Mouse (Mus musculus): ENCODE data around the gene 4930407I10Rik. TPM values are rescaled to one million over a fixed set of nuclear protein-coding genes. Genes with fewer than 3 reads are reported as not detected.

4930407I10Rik gene
- polyA plus RNA-seq, 1 experiment from 2014 or later: not detected

DNA sequence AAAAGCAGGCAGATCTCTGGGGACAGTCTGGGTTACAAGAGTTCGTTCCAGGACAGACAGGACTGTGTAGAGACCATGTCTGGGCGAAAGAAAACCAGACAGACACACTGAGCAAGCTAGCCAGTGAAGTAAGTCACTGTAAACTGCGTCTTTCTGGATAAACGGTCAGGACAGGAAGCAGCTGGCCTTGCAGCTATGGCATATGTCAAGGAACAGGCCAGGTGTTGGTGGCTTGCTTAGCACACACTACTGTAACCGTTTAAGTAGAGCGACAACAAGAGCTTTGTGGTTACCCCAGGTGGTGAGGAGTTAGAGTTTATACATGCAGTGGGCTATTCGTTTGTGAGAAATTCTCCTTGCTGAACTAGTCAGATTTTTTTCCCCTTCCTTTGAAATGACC lies 31.2 kb upstream of the 4930407I10Rik start:
- Histone ChIP-seq H3K4me3 (no peak overlapping the region), H3K36me3 (peaks cover 100% of the 10 kb centered on the region), H3K27me3 (replicated peaks) (no peaks in the 10 kb centered on the region), H3K27ac (no peak overlapping the region), H3K4me2 (no peak overlapping the region), H3K4me1 (peaks cover 6% of the 10 kb centered on the region; the same call in 1 of the 2 replicates), H3K9me3 (replicated peaks) (no peaks in the 10 kb centered on the region), H3K9ac (no peak overlapping the region)
- WGBS (ENCODE audit: insufficient replicate concordance): 81% methylated on average over 7 of the region's 7 CpGs
- no peak for ATAC-seq

DNA sequence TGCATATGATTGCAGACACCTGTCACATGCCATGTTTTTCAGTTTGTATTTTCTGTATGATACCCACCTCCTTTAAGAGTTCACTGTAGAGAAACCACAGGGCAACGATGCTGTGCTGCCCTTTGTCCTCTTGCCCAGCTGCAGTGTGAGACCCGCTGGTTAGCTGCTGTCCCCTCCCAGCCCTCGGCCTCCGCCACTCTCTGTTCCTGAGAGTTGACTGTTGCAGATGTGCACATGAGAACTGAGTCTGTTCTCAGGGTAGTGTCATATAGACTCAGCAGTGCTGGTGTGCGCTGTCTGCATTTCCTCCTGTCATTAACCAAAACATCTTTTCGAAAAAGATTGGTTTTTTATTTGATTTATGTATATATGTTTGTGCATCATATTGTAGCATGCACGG lies 26.6 kb upstream of the 4930407I10Rik start:
- Histone ChIP-seq H3K4me3 (no peak overlapping the region), H3K9ac (no peak overlapping the region), H3K4me2 (no peak overlapping the region), H3K4me1 (peaks cover 6% of the 10 kb centered on the region; the same call in 1 of the 2 replicates), H3K9me3 (replicated peaks) (no peaks in the 10 kb centered on the region), H3K27me3 (replicated peaks) (no peaks in the 10 kb centered on the region), H3K27ac (no peak overlapping the region), H3K36me3 (peaks cover 97% of the 10 kb centered on the region)
- WGBS (ENCODE audit: insufficient replicate concordance): 77% methylated on average over 7 of the region's 7 CpGs
- ATAC-seq: no peak

DNA sequence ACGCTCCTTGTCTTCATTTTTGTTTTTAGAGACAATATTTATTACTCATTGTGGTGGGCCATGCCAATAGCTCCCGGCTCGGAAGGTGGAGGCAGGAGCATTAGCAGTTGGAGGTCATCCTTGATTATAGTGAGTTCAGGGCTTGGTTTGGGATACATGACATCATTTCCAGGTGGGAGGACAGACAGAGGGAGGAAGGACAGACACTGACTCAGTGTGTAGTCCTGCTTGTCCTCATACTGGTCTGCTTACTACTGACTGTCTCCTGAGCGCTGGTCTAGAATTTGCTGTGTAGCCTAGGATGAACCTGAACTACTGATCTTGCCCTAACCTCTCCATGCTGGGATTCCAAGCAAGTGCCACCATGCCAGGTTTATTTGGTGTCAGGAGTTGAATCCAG lies 25.2 kb upstream of the 4930407I10Rik start, which contains the start of gene Desi1:
TSS of gene Desi1 (minus strand) at position 101 of the 400 bp plus-strand sequence.
- 85% methylated on average over 4 of the region's 4 CpGs for WGBS (ENCODE audit: insufficient replicate concordance)
- no peak within 1 kb of the TSS for H3K27ac ChIP-seq
- no peaks in the 10 kb centered on the region for H3K9me3 ChIP-seq (replicated peaks)
- H3K36me3 ChIP-seq: peaks cover 97% of the 10 kb centered on the region
- no peak within 1 kb of the TSS for H3K4me2 ChIP-seq
- H3K9ac ChIP-seq: no peak within 1 kb of the TSS
- no peaks in the 10 kb centered on the region for H3K27me3 ChIP-seq (replicated peaks)
- peaks cover 6% of the 10 kb centered on the region; the same call in 1 of the 2 replicates for H3K4me1 ChIP-seq
- no peak for ATAC-seq
- no peak within 1 kb of the TSS for H3K4me3 ChIP-seq

DNA sequence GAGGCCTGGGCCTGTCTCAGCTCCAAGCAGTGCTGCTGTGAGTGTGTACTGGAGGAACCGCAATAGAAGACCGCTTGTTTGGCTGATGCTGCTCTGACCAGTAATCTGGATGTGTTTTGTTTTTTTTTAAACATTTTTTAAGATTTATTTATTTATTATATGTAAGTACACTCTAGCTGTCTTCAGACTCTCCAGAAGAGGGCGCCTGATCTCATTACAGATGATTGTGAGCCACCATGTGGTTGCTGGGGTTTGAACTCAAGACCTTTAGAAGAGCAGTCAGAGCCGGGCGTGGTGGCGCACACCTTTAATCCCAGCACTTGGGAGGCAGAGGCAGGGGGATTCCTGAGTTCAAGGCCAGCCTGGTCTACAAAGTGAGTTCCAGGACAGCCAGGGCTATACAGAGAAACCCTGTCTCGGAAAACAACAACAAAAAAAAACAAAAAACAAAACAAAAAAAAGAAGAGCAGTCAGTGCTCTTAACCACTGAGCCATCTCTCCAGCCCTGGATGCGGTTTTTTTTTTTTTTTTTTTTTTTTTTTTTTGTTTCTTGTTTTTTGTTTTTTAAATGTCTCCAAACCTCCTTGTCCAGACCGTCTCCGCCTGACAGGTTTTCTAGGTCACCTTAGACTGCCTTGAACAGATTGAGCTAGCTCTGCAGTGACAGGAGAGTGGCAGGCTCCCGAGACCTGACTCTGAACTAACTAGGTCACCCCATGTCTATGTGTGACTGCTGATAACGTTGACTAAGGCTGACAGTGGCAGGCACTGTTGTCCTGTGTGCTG lies 22.9 kb upstream of the 4930407I10Rik start:
- H3K27me3 ChIP-seq (replicated peaks): no peaks in the 10 kb centered on the region
- no peak overlapping the region for H3K27ac ChIP-seq
- WGBS (ENCODE audit: insufficient replicate concordance): 71% methylated on average over 12 of the region's 12 CpGs
- no peak overlapping the region for H3K4me3 ChIP-seq
- H3K9me3 ChIP-seq (replicated peaks): no peaks in the 10 kb centered on the region
- no peak overlapping the region for H3K4me2 ChIP-seq
- H3K36me3 ChIP-seq: peaks cover 97% of the 10 kb centered on the region
- ATAC-seq: no peak
- no peaks in the 10 kb centered on the region for H3K4me1 ChIP-seq
- H3K9ac ChIP-seq: no peak overlapping the region

DNA sequence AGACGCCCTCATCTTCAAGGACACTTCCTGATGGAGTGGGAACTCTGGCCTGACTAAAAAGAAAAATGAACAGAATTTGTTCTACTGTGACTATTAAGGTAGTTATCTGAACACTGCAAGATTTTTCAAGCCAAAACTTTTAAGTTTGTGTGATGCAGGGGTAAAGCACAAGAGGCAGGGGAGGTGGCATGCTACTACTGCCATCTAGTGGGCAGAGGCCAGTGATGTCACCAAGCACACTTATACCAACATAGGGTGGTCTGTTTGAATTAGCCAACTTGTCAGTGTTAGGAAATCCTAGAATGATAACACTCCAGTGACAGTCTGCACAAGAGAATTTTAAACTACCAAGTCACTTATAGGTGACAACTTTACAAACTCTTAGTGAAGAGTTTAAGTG lies 18.3 kb upstream of the 4930407I10Rik start:
- H3K4me1 ChIP-seq: peaks cover 18% of the 10 kb centered on the region
- ATAC-seq: peak; percentile 63
- H3K4me2 ChIP-seq: no peak overlapping the region
- no peaks in the 10 kb centered on the region for H3K9me3 ChIP-seq (replicated peaks)
- H3K27ac ChIP-seq: 0 out of 2 replicates have a peak overlapping the region, but pooled peaks have one; percentile 14
- no peak overlapping the region for H3K9ac ChIP-seq
- 95% methylated on average over 1 of the region's 1 CpGs for WGBS (ENCODE audit: insufficient replicate concordance)
- no peak overlapping the region for H3K4me3 ChIP-seq
- peaks cover 78% of the 10 kb centered on the region for H3K36me3 ChIP-seq
- no peaks in the 10 kb centered on the region for H3K27me3 ChIP-seq (replicated peaks)

DNA sequence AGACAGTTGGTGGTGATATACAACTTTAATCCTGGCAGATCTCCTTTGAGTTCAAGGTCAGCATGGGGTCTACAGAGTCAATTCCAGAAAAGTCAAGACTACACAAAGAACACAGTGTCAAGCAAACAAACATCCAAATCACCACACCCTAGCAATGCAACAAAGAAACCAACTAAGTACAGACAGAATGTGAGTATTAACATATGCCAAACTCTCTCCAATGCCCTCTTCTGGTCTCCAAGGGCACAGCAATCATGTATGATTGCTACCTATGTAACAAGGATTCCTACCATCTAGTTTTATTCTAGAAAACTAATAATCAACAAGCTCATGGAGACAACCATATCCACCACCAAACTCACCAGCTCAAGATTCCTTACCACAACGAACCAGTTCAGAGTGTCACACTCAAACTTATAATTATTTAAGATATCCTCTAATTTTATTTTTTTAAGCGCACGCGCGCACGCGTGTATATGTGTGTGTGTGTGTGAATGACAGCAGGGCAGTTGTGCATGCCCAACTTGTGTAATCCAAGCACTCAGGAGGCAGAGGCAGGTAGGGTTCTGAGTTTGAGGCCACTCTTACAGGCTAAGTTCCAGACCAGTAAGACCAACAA lies 14.7 kb upstream of the 4930407I10Rik start:
- peaks cover 36% of the 10 kb centered on the region for H3K4me1 ChIP-seq

DNA sequence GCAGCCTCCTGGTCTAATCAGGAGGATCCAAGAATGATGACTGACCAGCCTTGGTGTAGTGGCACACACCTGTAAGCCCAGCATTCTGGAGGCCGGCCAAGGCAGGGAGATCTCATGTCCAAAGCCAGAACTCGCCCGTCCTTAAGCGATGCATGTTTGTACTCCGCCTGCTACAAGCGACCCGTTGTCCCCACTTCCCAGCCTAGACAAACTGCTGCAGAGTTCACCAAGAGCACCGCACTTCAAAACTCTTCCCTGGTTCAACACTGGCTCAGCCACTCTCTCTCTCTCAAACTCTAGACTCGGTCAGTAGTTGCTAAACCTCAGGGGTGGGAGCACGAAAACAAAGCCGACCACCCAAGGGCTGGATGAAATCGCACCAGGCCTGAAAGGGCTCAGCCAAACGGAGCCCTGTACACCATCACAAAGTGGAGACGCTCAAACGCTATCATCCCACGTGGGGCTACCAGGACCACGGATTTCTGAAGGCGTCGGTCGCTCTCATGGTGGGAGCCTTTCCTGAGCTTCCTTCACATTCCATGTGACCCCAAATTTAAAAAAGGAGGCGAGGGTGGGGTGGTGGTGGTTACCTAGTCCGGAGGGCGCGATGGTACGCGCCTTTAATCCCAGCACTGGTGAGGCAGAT lies 12.6 kb upstream of the 4930407I10Rik start:
- Histone ChIP-seq H3K4me3 (peak overlapping the region; percentile 98), H3K27me3 (replicated peaks) (peaks cover 28% of the 10 kb centered on the region), H3K4me1 (peaks cover 36% of the 10 kb centered on the region), H3K9ac (peak overlapping the region; percentile 96), H3K4me2 (peak overlapping the region; percentile 86), H3K27ac (peak overlapping the region; percentile 90), H3K9me3 (replicated peaks) (no peaks in the 10 kb centered on the region), H3K36me3 (peaks cover 24% of the 10 kb centered on the region)
- WGBS (ENCODE audit: insufficient replicate concordance): 1% methylated on average over 26 of the region's 26 CpGs
- ATAC-seq: peak; percentile 54

More for the DNA sequence above, 14.7 kb upstream of the 4930407I10Rik start:
- Histone ChIP-seq H3K27ac (no peak overlapping the region), H3K9me3 (replicated peaks) (no peaks in the 10 kb centered on the region), H3K9ac (0 out of 2 replicates have a peak overlapping the region, but pooled peaks have one; percentile 6), H3K27me3 (replicated peaks) (peaks cover 10% of the 10 kb centered on the region), H3K4me2 (peak overlapping the region; percentile 24), H3K36me3 (peaks cover 43% of the 10 kb centered on the region), H3K4me3 (no peak overlapping the region)
- WGBS (ENCODE audit: insufficient replicate concordance): 96% methylated on average over 7 of the region's 7 CpGs
- ATAC-seq: no peak

DNA sequence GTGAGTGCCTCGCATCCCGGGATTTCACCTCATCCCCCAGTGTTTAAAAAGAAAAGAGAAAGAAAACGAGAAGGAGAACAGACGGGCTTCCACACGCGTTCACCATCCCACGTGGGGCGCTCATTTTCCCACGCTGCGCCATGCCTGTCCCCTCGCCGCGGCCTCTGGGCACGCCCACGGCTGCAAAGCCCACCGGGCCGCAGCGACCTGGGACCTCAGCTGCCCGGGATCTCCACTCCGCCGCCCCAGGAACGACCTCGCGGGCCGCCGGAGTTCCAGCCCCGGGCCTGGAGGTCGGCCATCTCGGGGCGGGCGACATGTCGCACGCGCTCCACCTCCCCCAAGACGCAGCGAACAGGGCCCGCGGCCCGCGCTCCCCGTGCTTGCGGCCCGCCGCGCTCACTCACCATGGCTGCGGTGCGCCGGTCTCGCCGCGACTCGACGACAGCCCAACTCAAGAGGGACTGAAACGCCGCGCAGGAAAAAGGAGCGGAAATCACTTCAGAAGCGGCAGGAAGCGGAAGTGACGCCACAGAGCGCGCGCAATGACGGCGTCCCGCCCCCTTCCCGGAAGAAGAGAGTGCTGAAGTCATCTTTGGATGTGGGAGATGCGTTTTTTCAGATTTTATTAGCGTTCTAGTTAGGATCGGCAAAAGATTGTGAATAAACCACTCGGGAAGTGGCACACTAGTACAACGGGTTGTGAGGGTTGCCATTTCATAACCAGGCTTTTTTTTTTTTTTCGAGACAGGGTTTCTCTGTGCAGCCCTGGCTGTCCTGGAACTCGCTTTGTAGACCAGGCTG lies 11.7 kb upstream of the 4930407I10Rik start, which contains the start of gene Snu13:
TSS of gene Snu13 (minus strand) at position 519 of the 804 bp plus-strand sequence.
- Histone ChIP-seq H3K27ac (peak within 1 kb of the TSS; percentile 90), H3K9ac (peak within 1 kb of the TSS; percentile 96), H3K4me3 (peak within 1 kb of the TSS; percentile 98), H3K4me1 (peaks cover 36% of the 10 kb centered on the region), H3K27me3 (replicated peaks) (peaks cover 34% of the 10 kb centered on the region), H3K4me2 (peak within 1 kb of the TSS; percentile 86), H3K36me3 (peaks cover 21% of the 10 kb centered on the region), H3K9me3 (replicated peaks) (no peaks in the 10 kb centered on the region)
- ATAC-seq: peak; percentile 83
- 1% methylated on average over 74 of the region's 74 CpGs for WGBS (ENCODE audit: insufficient replicate concordance)

DNA sequence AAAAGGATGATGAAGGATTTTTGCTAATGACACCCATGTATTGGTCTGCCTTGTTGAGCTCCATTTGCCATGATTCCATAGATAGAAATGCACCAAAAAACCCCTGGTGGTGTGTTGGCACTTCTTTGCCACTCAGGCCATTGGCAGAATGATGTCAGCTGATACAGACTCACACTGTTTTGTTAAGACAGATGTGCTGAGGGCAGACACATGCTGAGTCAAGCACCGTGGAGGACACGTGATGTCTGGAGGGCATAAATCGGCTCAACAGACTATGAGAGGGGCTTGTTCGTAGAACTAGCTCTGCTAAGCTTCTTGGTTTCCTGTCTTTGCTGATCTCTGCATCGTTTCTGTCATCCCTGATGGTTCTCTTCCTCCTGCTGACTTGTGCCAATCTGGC lies 6.4 kb upstream of the 4930407I10Rik start:
- no peak for ATAC-seq
- no peak overlapping the region for H3K27ac ChIP-seq
- peaks cover 45% of the 10 kb centered on the region for H3K27me3 ChIP-seq (replicated peaks)
- peaks cover 7% of the 10 kb centered on the region; the same call in 1 of the 2 replicates for H3K4me1 ChIP-seq
- H3K9ac ChIP-seq: no peak overlapping the region
- H3K36me3 ChIP-seq: no peaks in the 10 kb centered on the region
- no peak overlapping the region for H3K4me3 ChIP-seq
- WGBS (ENCODE audit: insufficient replicate concordance): 54% methylated on average over 5 of the region's 5 CpGs
- no peaks in the 10 kb centered on the region for H3K9me3 ChIP-seq (replicated peaks)
- no peak overlapping the region for H3K4me2 ChIP-seq

DNA sequence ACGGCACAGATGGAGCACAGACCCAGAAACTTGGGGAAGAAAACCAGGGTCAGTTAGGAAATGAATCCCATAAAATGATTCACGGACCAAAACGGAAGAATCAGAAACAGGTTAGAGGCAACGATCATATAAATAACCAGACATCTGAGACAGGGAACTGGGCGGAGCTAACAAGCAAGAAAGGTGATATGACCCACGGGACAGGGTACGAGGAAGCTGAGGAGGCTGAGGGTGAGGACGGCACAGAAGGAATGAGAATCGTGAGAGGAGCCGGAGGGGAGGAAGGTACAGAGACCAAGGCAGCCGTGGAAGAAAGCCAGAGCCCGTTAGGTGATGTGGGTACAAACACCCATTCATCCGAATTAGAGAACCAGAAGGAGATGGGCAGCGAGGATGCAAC lies 5.0 kb downstream of the 4930407I10Rik start:
- Histone ChIP-seq H3K27me3 (replicated peaks) (peaks cover 90% of the 10 kb centered on the region), H3K4me2 (no peak overlapping the region)
- 60% methylated on average over 14 of the region's 14 CpGs for WGBS (ENCODE audit: insufficient replicate concordance)

DNA sequence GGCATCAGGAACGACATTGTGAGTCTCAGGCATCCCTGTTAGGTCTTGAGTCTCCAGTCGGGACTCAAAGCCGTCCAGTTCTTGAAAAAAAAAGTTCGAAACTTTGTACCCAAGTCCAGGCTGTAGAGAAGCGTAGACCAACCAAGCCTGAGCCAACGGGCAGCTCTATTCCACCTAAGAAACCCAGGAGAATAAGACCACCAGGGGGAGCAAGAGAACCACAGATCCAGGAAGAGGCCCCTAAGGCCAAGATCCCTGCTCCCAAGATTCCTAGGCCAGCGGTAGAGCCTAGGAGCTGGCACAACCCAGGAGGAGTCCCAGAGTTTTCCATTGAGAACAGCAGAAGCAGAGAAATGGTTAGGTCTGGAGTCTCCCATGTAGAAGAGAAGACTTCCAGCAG lies 6.6 kb downstream of the 4930407I10Rik start:
- H3K9ac ChIP-seq: no peak overlapping the region
- no peaks in the 10 kb centered on the region for H3K4me1 ChIP-seq
- no peak overlapping the region for H3K27ac ChIP-seq
- H3K36me3 ChIP-seq: no peaks in the 10 kb centered on the region
- 11% methylated on average over 7 of the region's 7 CpGs for WGBS (ENCODE audit: insufficient replicate concordance)
- H3K4me2 ChIP-seq: no peak overlapping the region
- no peaks in the 10 kb centered on the region for H3K9me3 ChIP-seq (replicated peaks)
- peaks cover 94% of the 10 kb centered on the region for H3K27me3 ChIP-seq (replicated peaks)
- no peak for ATAC-seq
- H3K4me3 ChIP-seq: no peak overlapping the region

More for the DNA sequence above, 5.0 kb downstream of the 4930407I10Rik start:
- Histone ChIP-seq H3K9ac (no peak overlapping the region), H3K27ac (no peak overlapping the region), H3K4me3 (no peak overlapping the region), H3K9me3 (replicated peaks) (no peaks in the 10 kb centered on the region), H3K36me3 (no peaks in the 10 kb centered on the region), H3K4me1 (no peaks in the 10 kb centered on the region)
- no peak for ATAC-seq
